Mouse (Mus musculus): Measurements from ENCODE around the gene Cldn22. TPM values are rescaled to one million over a fixed set of nuclear protein-coding genes. Genes with fewer than 3 reads are reported as not detected.

Cldn22 gene
- polyA plus RNA-seq, 1 experiment from 2014 or later: not detected

DNA sequence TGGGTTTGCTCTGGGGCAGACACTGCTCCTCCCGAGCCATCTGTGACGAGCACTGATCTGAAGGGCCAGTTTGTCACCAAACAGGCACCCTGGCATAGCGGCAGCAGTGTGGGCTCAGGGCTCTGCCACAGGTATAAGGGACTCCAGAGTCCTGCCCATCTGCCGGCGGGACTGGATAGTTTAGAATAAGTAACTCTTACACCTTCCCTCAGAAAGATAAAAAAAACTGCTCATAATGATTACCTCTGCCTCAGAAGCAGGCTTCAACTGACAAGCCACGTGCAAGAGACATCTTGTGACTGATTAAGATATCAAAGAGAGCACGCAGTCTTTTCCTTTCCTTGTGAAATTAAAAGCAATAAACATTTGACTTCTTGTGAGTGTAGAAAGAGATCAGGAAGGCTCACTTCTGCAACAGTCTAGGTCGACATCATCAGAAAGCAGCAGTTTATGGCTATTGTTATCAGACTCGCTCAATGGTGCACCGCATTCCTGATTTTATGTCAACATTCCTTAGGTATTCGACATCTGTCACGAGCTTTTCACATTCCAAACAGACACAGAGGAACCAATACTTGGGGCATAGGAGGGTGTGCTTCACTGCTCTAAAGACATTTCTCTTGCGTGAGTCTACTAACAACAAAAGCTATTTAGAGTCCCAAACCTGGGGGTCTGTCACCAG, 50.4 kb downstream of the Cldn22 start:
- 62% methylated on average over 13 of the region's 13 CpGs for WGBS (ENCODE audit: insufficient replicate concordance)
- Histone ChIP-seq H3K4me1 (ENCODE audit: control insufficient read depth, low read depth, low read length) (no peaks in the 10 kb centered on the region), H3K36me3 (ENCODE audit: control insufficient read depth, insufficient read depth) (no peaks in the 10 kb centered on the region), H3K27ac (ENCODE audit: low read length) (no peak overlapping the region), H3K4me2 (ENCODE audit: low read depth, low read length) (no peak overlapping the region), H3K9ac (ENCODE audit: low read depth, low read length) (no peak overlapping the region), H3K27me3 (ENCODE audit: control insufficient read depth, insufficient read depth, low read depth, low read length) (no peaks in the 10 kb centered on the region), H3K4me3 (ENCODE audit: low read depth, low read length) (no peak overlapping the region), H3K9me3 (replicated peaks; ENCODE audit: control insufficient read depth, low read length) (no peaks in the 10 kb centered on the region)
- ATAC-seq (ENCODE audit: low read depth): no peak

Other genes starting within 250 kb of the Cldn22 start
- 6.6 and 6.7 TPM in 2 replicates for gene Ing2, start 148.9 kb upstream of the Cldn22 start, polyA plus RNA-seq (2015; fragmentation: Nextera tagmentation; extraction: Ambion mirVana)
- gene Cdkn2aip, start 110.5 kb upstream of the Cldn22 start, polyA plus RNA-seq (2015; fragmentation: Nextera tagmentation; extraction: Ambion mirVana): 13.1 TPM in 2 replicates
- not detected in 2 replicates for gene Cldn24, start 2.3 kb upstream of the Cldn22 start, polyA plus RNA-seq (2015; fragmentation: Nextera tagmentation; extraction: Ambion mirVana)
- 1.2 TPM in 2 replicates for gene Wwc2, start 166.4 kb downstream of the Cldn22 start, polyA plus RNA-seq (2015; fragmentation: Nextera tagmentation; extraction: Ambion mirVana)